Mouse (Mus musculus): ENCODE results near the gene Agbl1. TPM values are rescaled to one million over a fixed set of nuclear protein-coding genes. Genes with fewer than 3 reads are reported as not detected.

The Agbl1 gene
- polyA plus RNA-seq, 1 experiment from 2014 or later, result not detected

DNA sequence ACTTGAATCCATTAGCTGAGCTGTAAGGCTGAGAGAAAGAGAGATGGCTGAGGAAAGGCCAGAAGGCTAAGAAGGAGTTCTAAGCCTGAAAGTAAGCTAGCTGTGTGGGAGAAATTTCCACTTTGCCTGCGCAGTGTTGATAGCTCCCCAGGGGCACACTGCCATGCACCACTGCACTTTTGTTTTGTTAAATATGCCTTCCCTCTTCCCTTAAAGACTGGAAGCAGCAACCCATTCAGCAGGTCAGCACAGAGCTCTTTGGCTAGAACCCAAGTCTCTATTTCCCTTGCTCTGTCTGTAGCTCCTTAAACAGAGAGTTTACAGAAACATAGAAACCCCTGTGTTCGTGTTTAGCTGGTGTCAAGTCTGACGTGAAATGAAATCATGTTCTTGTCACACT lies 922.7 kb downstream of the Agbl1 start:
- TF ChIP-seq EP300 (optimal IDR thresholded peaks at IDR 0.05), result no peak
- TF ChIP-seq CTCF (IDR thresholded peaks at IDR 0.05; ENCODE audit: low read depth), result no peak
- ATAC-seq (ENCODE audit: low FRiP score, low TSS enrichment), result no peak
- DNase-seq (ENCODE audit: low spot score), result no peak
- Histone ChIP-seq H3K4me3 (ENCODE audit: low read depth, low read length) (no peak overlapping the region), H3K9me3 (ENCODE audit: control insufficient read depth, low read length) (no peaks in the 10 kb centered on the region), H3K36me3 (ENCODE audit: control insufficient read depth, insufficient read depth, low read length) (no peaks in the 10 kb centered on the region), H3K27ac (replicated peaks) (no peak overlapping the region), H3K4me1 (replicated peaks; ENCODE audit: control insufficient read depth, insufficient read depth) (no peaks in the 10 kb centered on the region), H3K4me2 (replicated peaks; ENCODE audit: low read depth) (no peak overlapping the region), H3K27me3 (ENCODE audit: control insufficient read depth, insufficient read depth, low read length) (no peaks in the 10 kb centered on the region), H3K9ac (ENCODE audit: low read length) (no peak overlapping the region)
- 42% methylated on average over 3 of the region's 3 CpGs for WGBS

DNA sequence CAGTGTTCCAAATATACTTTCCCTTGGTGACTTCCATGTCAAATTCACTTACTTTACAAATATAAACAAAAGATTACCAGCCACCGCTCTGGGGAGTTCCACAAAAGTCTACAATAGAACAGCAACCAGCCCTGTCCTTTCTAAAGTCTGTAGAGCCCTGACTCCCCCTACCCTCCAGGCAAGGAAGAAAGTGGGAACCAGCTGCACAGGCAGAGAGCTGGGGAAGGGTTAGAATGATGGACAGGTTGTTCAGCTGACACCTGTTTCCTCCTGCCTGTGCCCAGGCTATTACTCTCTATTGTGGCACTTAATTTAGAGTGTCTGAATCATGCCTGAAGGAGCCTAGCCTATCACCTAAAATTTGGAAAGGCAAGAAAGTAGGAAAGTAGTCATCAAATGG lies 923.2 kb downstream of the Agbl1 start:
- no peak overlapping the region for H3K4me3 ChIP-seq (ENCODE audit: low read depth, low read length)
- no peak for TF ChIP-seq CTCF (IDR thresholded peaks at IDR 0.05; ENCODE audit: low read depth)
- TF ChIP-seq EP300 (optimal IDR thresholded peaks at IDR 0.05), result no peak
- H3K27ac ChIP-seq (replicated peaks), result no peak overlapping the region
- no peaks in the 10 kb centered on the region for H3K36me3 ChIP-seq (ENCODE audit: control insufficient read depth, insufficient read depth, low read length)
- 38% methylated on average over 1 of the region's 1 CpGs for WGBS
- no peak overlapping the region for H3K4me2 ChIP-seq (replicated peaks; ENCODE audit: low read depth)
- DNase-seq (ENCODE audit: low spot score) (no peak), ATAC-seq (ENCODE audit: low FRiP score, low TSS enrichment) (no peak)
- no peaks in the 10 kb centered on the region for H3K9me3 ChIP-seq (ENCODE audit: control insufficient read depth, low read length)
- no peaks in the 10 kb centered on the region for H3K27me3 ChIP-seq (ENCODE audit: control insufficient read depth, insufficient read depth, low read length)
- no peak overlapping the region for H3K9ac ChIP-seq (ENCODE audit: low read length)
- no peaks in the 10 kb centered on the region for H3K4me1 ChIP-seq (replicated peaks; ENCODE audit: control insufficient read depth, insufficient read depth)

DNA sequence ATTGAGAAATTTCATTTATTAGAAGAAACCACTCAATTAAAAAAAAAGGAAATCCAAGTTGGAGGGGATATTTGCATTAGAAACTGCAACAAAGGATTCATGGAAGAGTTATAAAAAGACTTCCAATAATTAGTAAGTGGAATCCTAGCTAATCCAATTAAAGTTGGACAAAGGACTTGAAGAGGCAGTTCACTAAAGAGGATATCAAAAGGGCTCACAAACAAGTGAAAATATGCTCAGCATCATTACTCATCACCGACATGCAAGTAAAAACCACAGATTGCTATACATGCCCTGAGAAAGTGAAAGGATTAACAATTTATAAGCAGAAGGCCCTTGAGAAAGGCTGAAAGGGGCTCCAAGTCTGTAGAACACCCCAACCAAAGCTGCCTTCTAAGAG lies 935.2 kb downstream of the Agbl1 start:
- Histone ChIP-seq H3K4me3 (ENCODE audit: low read depth, low read length) (no peak overlapping the region), H3K4me2 (replicated peaks; ENCODE audit: low read depth) (no peak overlapping the region), H3K9me3 (ENCODE audit: control insufficient read depth, low read length) (no peaks in the 10 kb centered on the region), H3K4me1 (replicated peaks; ENCODE audit: control insufficient read depth, insufficient read depth) (no peaks in the 10 kb centered on the region), H3K27me3 (ENCODE audit: control insufficient read depth, insufficient read depth, low read length) (no peaks in the 10 kb centered on the region), H3K9ac (ENCODE audit: low read length) (no peak overlapping the region), H3K27ac (replicated peaks) (no peak overlapping the region), H3K36me3 (ENCODE audit: control insufficient read depth, insufficient read depth, low read length) (no peaks in the 10 kb centered on the region)
- TF ChIP-seq CTCF (IDR thresholded peaks at IDR 0.05; ENCODE audit: low read depth) (no peak), EP300 (optimal IDR thresholded peaks at IDR 0.05) (no peak)
- DNase-seq (ENCODE audit: low spot score), result no peak
- WGBS, result 84% methylated on average over 1 of the region's 1 CpGs
- no peak for ATAC-seq (ENCODE audit: low FRiP score, low TSS enrichment)
